Mouse (Mus musculus): ENCODE measurements around the gene Fiz1.

DNA sequence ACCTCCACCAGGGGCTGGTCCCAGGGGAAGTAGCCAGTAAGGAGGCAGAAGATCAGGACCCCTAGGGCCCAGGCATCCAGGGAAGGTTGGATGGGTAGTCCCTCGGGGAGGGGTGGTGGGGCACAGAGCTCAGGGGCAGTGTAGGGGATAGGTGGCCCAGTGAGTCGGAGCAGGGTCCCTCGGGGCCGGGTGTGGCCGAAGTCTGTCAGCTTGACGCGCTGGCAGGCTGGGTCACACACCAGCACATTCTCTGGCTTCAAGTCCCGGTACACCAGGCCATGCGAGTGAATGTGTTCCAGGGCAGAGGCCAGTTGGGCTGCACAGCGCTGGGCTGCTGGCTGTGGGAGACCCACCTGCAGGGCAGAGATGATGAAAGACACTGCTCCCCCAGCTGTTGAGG is 57.1 kb downstream of the Fiz1 start:
- TF ChIP-seq CTCF (IDR thresholded peaks at IDR 0.05; ENCODE audit: low read depth), result no peak
- TF ChIP-seq EP300 (IDR thresholded peaks at IDR 0.05; ENCODE audit: low read depth), result no peak

All from liver, postnatal 0 days (tissue).